In the genomic region with DNA sequence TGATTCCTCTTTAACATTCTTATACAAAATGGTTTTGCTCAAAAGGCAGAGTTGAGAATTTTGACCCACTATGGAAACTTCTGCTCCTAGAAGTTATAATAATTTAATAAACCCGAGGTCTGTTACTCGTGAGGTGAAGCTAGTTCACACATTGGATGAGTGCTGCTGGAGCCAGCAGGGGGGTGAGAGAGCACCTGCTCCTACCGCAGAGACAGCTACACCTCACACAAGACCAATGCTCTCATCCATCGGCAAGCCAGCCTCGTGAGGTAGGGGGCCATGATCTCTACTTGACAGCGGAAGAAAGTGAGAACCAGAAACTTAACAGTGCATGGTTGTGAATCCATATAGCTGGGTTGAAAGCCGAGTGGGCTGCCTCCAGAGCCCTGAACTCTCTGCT, we compare ENCODE assay signal across 12 mouse cellular contexts.
"Had no signal": no experiment of that assay in that cellular context is flagged by ENCODE, and none has a peak within 500 bp of the region (broad histone marks: within the 10 kb centered on the region; RNA-seq: fewer than 3 reads in every experiment).

No protein-coding gene starts in this region.

- H3K27me3 ChIP-seq: liver, embryonic 15.5 days; midbrain, embryonic 13.5 days had no signal

- H3K4me2 ChIP-seq: liver, embryonic 11.5 days; liver, embryonic 15.5 days; midbrain, embryonic 13.5 days had no signal

- ATAC-seq: lung, postnatal 0 days; midbrain, embryonic 13.5 days had no signal

- H3K27ac ChIP-seq: layer of hippocampus, adult 2 months; liver, embryonic 15.5 days; midbrain, embryonic 13.5 days had no signal

- H3K9me3 ChIP-seq: liver, embryonic 15.5 days; midbrain, embryonic 13.5 days had no signal

- H3K36me3 ChIP-seq: liver, embryonic 15.5 days had no signal

- DNase-seq: kidney, postnatal 10 days; kidney, postnatal 4 days; lung, adult 2 months; lung, postnatal 36 days; right cerebral cortex, adult 18-20 months; right cerebral cortex, postnatal 25 days; thymus, postnatal 14 days had no signal

- H3K4me3 ChIP-seq: layer of hippocampus, adult 2 months; liver, embryonic 15.5 days; midbrain, embryonic 13.5 days had no signal

- H3K4me1 ChIP-seq: liver, embryonic 15.5 days had no signal

- H3K9ac ChIP-seq: liver, embryonic 15.5 days; midbrain, embryonic 13.5 days had no signal
